Mouse (Mus musculus) liver, embryonic 14.5 days (tissue): ENCODE measurements around the gene Olfr1415. TPM values are rescaled to one million over a fixed set of nuclear protein-coding genes. Genes with fewer than 3 reads are reported as not detected.

Experiments used
- ATAC-seq: fragments of 200-750 bp; cut with Nextera tagmentation; 2 replicates; pipeline ENCODE4 v1.8.0; 2017; ENCODE audit warnings: moderate number of reproducible peaks, mild to moderate bottlenecking, moderate library complexity; ENCODE audit not compliant: insufficient read depth
- DNase-seq, 3 experiments: peaks; one replicate each; pipeline ENCODE4 v3.0.0-alpha.2; 2012 to 2013; ENCODE audit warnings: low read depth in 3 of 3, low spot score in 3 of 3
- H3K27ac ChIP-seq: fragments of 300-500 bp; sonication (generic); 2 replicates; pipeline ENCODE4 v1.5.1; 2014; ENCODE audit warnings: moderate library complexity, mild to moderate bottlenecking, control low read depth, inconsistent platforms
- H3K27me3 ChIP-seq: fragments of 300-500 bp; sonication (generic); 2 replicates; pipeline ENCODE4 v1.6.1; 2014; ENCODE audit warnings: mild to moderate bottlenecking, low read length, moderate library complexity; ENCODE audit not compliant: control insufficient read depth, insufficient read depth
- H3K36me3 ChIP-seq: fragments of 300-500 bp; sonication (generic); replicated peaks from 2 replicates; pipeline ENCODE4 v1.6.1; 2014; ENCODE audit warnings: low read depth; ENCODE audit not compliant: control insufficient read depth, insufficient read depth
- H3K4me1 ChIP-seq, 2 experiments: fragments of 200-500 bp in 1 of 2; fragments of 300-500 bp in 1 of 2; sonication (generic) in 1 of 2; replicated peaks; 2 replicates each; pipeline ENCODE4 v1.6.1; 2012 to 2014; ENCODE audit warnings: antibody characterized with exemption in 1 of 2, inconsistent platforms in 1 of 2, low read length in 1 of 2; ENCODE audit not compliant: control insufficient read depth in 2 of 2, insufficient read depth in 2 of 2
- H3K4me2 ChIP-seq: fragments of 300-500 bp; sonication (generic); 2 replicates; pipeline ENCODE4 v1.6.1; 2014; ENCODE audit warnings: low read depth, mild to moderate bottlenecking, control low read depth, moderate library complexity
- H3K4me3 ChIP-seq, 2 experiments: fragments of 200-500 bp in 1 of 2; fragments of 300-500 bp in 1 of 2; sonication (generic) in 1 of 2; 2 replicates each; pipeline ENCODE4 v1.5.1; 2012 to 2014; ENCODE audit warnings: low read depth in 2 of 2, low read length in 2 of 2, mild to moderate bottlenecking in 2 of 2, control low read depth in 1 of 2, inconsistent platforms in 1 of 2, moderate library complexity in 1 of 2; ENCODE audit not compliant: insufficient read depth in 1 of 2
- H3K9ac ChIP-seq: fragments of 300-500 bp; sonication (generic); replicated peaks from 2 replicates; pipeline ENCODE4 v1.6.1; 2014; ENCODE audit warnings: mild to moderate bottlenecking, control low read depth, moderate library complexity
- H3K9me3 ChIP-seq: fragments of 300-500 bp; sonication (generic); 2 replicates; pipeline ENCODE4 v1.6.1; 2016; ENCODE audit warnings: low read length, mixed read lengths; ENCODE audit not compliant: control insufficient read depth
- CTCF ChIP-seq: IDR thresholded peaks from 2 replicates; pipeline ENCODE4 v1.5.1; 2016; ENCODE audit warnings: antibody characterized with exemption, low read depth, control low read depth
- EP300 ChIP-seq: IDR thresholded peaks from 2 replicates; pipeline ENCODE4 v1.6.1; 2016; ENCODE audit warnings: antibody characterized with exemption, low read depth
- WGBS: fragments of 180-500 bp; shearing (Covaris S2); extraction: QIAGEN DNeasy Blood & Tissue Kit; methylation state at CpG from one replicate; pipeline ENCODE4 v1.1.7; 2014; ENCODE audit not compliant: insufficient replicate concordance; 5-methylcytosine and 5-hydroxymethylcytosine counted together
- microRNA-seq: library from miRNA; unstranded; fragments of <30 nt; microRNA quantifications from one replicate; pipeline ENCODE4, GENCODE M21; 2016
- polyA plus RNA-seq, 2 experiments: library from polyadenylated mRNA; depleted of rRNA in 1 of 2; stranded (reverse) in 1 of 2; unstranded in 1 of 2; fragments of >200 nt; fragmentation: Nextera tagmentation in 1 of 2; extraction: Ambion mirVana in 1 of 2; gene quantifications; 2 replicates each; pipeline versions ENCODE4 v1.2.1 to v1.2.3; 2012 to 2014

The Olfr1415 gene
- polyA plus RNA-seq, 2 experiments, result not detected

- no peaks in the 10 kb centered on the region for H3K4me1 ChIP-seq
- ATAC-seq (no peak), DNase-seq (peak in 1 of 3 experiments; percentile 28)
- H3K9ac ChIP-seq, result no peak overlapping the region
- H3K36me3 ChIP-seq, result peaks cover 32% of the 10 kb centered on the region
- H3K27me3 ChIP-seq, result no peaks in the 10 kb centered on the region
- H3K4me3 ChIP-seq, result no peak overlapping the region
- 59% methylated on average over 8 of the region's 8 CpGs for WGBS
- no peak overlapping the region for H3K4me2 ChIP-seq
- no peak overlapping the region for H3K27ac ChIP-seq
- no peaks in the 10 kb centered on the region for H3K9me3 ChIP-seq
- TF ChIP-seq EP300, result no peak
- peak; percentile 43; the same call in 1 of the 2 replicates for TF ChIP-seq CTCF
Observed at GRCm38 (mm10) chr1:92453751-92454445, 42.0 kb downstream of the Olfr1415 start.

- peaks cover 34% of the 10 kb centered on the region for H3K36me3 ChIP-seq
- no peak overlapping the region for H3K4me3 ChIP-seq
- no peak for TF ChIP-seq EP300
- TF ChIP-seq CTCF, result no peak
- no peak overlapping the region for H3K4me2 ChIP-seq
- ATAC-seq (no peak), DNase-seq (no peak)
- H3K9me3 ChIP-seq, result no peaks in the 10 kb centered on the region
- 73% methylated on average over 3 of the region's 3 CpGs for WGBS
- no peak overlapping the region for H3K9ac ChIP-seq
- H3K4me1 ChIP-seq, result no peaks in the 10 kb centered on the region
- no peak overlapping the region for H3K27ac ChIP-seq
- no peaks in the 10 kb centered on the region for H3K27me3 ChIP-seq
Observed at GRCm38 (mm10) chr1:92448293-92448692, 47.6 kb downstream of the Olfr1415 start.

GRCm38 (mm10) chr1:92441453-92442063 is 54.3 kb downstream of the Olfr1415 start:
- Histone ChIP-seq H3K4me2 (no peak overlapping the region), H3K27ac (no peak overlapping the region), H3K9ac (no peak overlapping the region), H3K36me3 (peaks cover 6% of the 10 kb centered on the region), H3K9me3 (no peaks in the 10 kb centered on the region), H3K4me1 (peaks cover 0 to 6% of the 10 kb centered on the region in 2 experiments; a peak in 2 of 4 replicates), H3K27me3 (no peaks in the 10 kb centered on the region), H3K4me3 (no peak overlapping the region)
- TF ChIP-seq CTCF (0 out of 2 replicates have a peak, but pooled peaks have one; percentile 3), EP300 (peak; percentile 49)
- 16% methylated on average over 6 of the region's 6 CpGs for WGBS
- DNase-seq (peak; percentile 30 to 32 (median 30)), ATAC-seq (peak; percentile 90)

- H3K9me3 ChIP-seq, result no peaks in the 10 kb centered on the region
- no peak for DNase-seq
- peaks cover 0 to 6% of the 10 kb centered on the region in 2 experiments; a peak in 2 of 4 replicates for H3K4me1 ChIP-seq
- WGBS, result 75% methylated on average over 9 of the region's 9 CpGs
- H3K27me3 ChIP-seq, result no peaks in the 10 kb centered on the region
- no peak overlapping the region for H3K4me3 ChIP-seq
- ATAC-seq, result no peak
- H3K27ac ChIP-seq, result no peak overlapping the region
- H3K4me2 ChIP-seq, result no peak overlapping the region
- H3K9ac ChIP-seq, result no peak overlapping the region
- TF ChIP-seq CTCF (no peak), EP300 (no peak)
- H3K36me3 ChIP-seq, result peaks cover 3% of the 10 kb centered on the region
Observed at GRCm38 (mm10) chr1:92440066-92440750, 55.7 kb downstream of the Olfr1415 start.

Small RNA genes within 50 kb of the gene (microRNA-seq; reads per million reads assigned to microRNA genes)
- 2.5 reads per million for gene Mir6900

Other genes with a start within 250 kb of the Olfr1415 start
- 39.5 and 44.0 TPM in 2 replicates for gene Ndufa10, start 22.2 kb downstream of the Olfr1415 start, polyA plus RNA-seq (2012; rRNA removed)
- gene Ndufa10, start 22.2 kb downstream of the Olfr1415 start, polyA plus RNA-seq (2014; fragmentation: Nextera tagmentation; extraction: Ambion mirVana), result 152 and 153 TPM in 2 replicates
- not detected in 2 replicates for gene Olfr1416, start 11.0 kb downstream of the Olfr1415 start, polyA plus RNA-seq (2012; rRNA removed)
- gene Olfr1416, start 11.0 kb downstream of the Olfr1415 start, polyA plus RNA-seq (2014; fragmentation: Nextera tagmentation; extraction: Ambion mirVana), result not detected in 2 replicates
- gene Olfr1414, start 22.6 kb upstream of the Olfr1415 start, polyA plus RNA-seq (2012; rRNA removed), result not detected in 2 replicates
- not detected in 2 replicates for gene Olfr1414, start 22.6 kb upstream of the Olfr1415 start, polyA plus RNA-seq (2014; fragmentation: Nextera tagmentation; extraction: Ambion mirVana)
- not detected in 2 replicates for gene Olfr1413, start 75.2 kb upstream of the Olfr1415 start, polyA plus RNA-seq (2012; rRNA removed)
- gene Olfr1413, start 75.2 kb upstream of the Olfr1415 start, polyA plus RNA-seq (2014; fragmentation: Nextera tagmentation; extraction: Ambion mirVana), result not detected in 2 replicates
- not detected in 2 replicates for gene Olfr1412, start 89.7 kb upstream of the Olfr1415 start, polyA plus RNA-seq (2012; rRNA removed)
- gene Olfr1412, start 89.7 kb upstream of the Olfr1415 start, polyA plus RNA-seq (2014; fragmentation: Nextera tagmentation; extraction: Ambion mirVana), result not detected in 2 replicates
- not detected in 2 replicates for gene Olfr1411, start 98.3 kb upstream of the Olfr1415 start, polyA plus RNA-seq (2012; rRNA removed)
- gene Olfr1411, start 98.3 kb upstream of the Olfr1415 start, polyA plus RNA-seq (2014; fragmentation: Nextera tagmentation; extraction: Ambion mirVana), result not detected in 2 replicates
- not detected in 2 replicates for gene Olfr1410, start 109.7 kb upstream of the Olfr1415 start, polyA plus RNA-seq (2012; rRNA removed)
- not detected in 2 replicates for gene Olfr1410, start 109.7 kb upstream of the Olfr1415 start, polyA plus RNA-seq (2014; fragmentation: Nextera tagmentation; extraction: Ambion mirVana)
- gene Olfr12, start 121.7 kb upstream of the Olfr1415 start, polyA plus RNA-seq (2012; rRNA removed), result not detected in 2 replicates
- not detected in 2 replicates for gene Olfr12, start 121.7 kb upstream of the Olfr1415 start, polyA plus RNA-seq (2014; fragmentation: Nextera tagmentation; extraction: Ambion mirVana)
- gene Cops9, start 145.9 kb upstream of the Olfr1415 start, polyA plus RNA-seq (2012; rRNA removed), result 98.4 and 99.3 TPM in 2 replicates
- 230 and 237 TPM in 2 replicates for gene Cops9, start 145.9 kb upstream of the Olfr1415 start, polyA plus RNA-seq (2014; fragmentation: Nextera tagmentation; extraction: Ambion mirVana)
- gene Otos, start 152.7 kb upstream of the Olfr1415 start, polyA plus RNA-seq (2012; rRNA removed), result 0.18 TPM in 1 of 2 replicates, not detected in the other
- gene Otos, start 152.7 kb upstream of the Olfr1415 start, polyA plus RNA-seq (2014; fragmentation: Nextera tagmentation; extraction: Ambion mirVana), result 0.10 TPM in 1 of 2 replicates, not detected in the other